Mouse (Mus musculus): ENCODE results near the gene 1700025B11Rik. TPM values are rescaled to one million over a fixed set of nuclear protein-coding genes. Genes with fewer than 3 reads are reported as not detected.
"Not testable (repeated sequence)": the region's sequence is repeated elsewhere in the genome, so short reads cannot be mapped to it uniquely, and the experiment has no call there.

The 1700025B11Rik gene
- not detected for total RNA-seq (2021)
- long read RNA-seq, experiment 1: 0 reads
- long read RNA-seq, experiment 2: 0 reads

- no peak for DNase-seq (ENCODE audit: low spot score in 2 of 2)
Measured at GRCm38 (mm10) chr15:77561792-77562191, at the start of gene 1700025B11Rik. Gene 1700025B11Rik, minus strand, starts transcription at chr15:77561892.

GRCm38 (mm10) chr15:77606069-77606468 is 44.4 kb upstream of the 1700025B11Rik start:
- no peak for DNase-seq (ENCODE audit: low spot score in 2 of 2)

GRCm38 (mm10) chr15:77598958-77599357 is 37.3 kb upstream of the 1700025B11Rik start, which contains the start of gene Gm36245:
Gene Gm36245, plus strand, starts transcription at chr15:77599258.
- DNase-seq (ENCODE audit: low spot score in 2 of 2): no peak

GRCm38 (mm10) chr15:77598429-77598828 is 36.7 kb upstream of the 1700025B11Rik start:
- DNase-seq (ENCODE audit: low spot score in 2 of 2): no peak

GRCm38 (mm10) chr15:77595961-77596360 is 34.3 kb upstream of the 1700025B11Rik start, which contains the start of gene Apol10b:
Gene Apol10b, minus strand, starts transcription at chr15:77596125.
- DNase-seq (ENCODE audit: low spot score in 2 of 2): no peak

GRCm38 (mm10) chr15:77593557-77593956 is 31.9 kb upstream of the 1700025B11Rik start:
- no peak for DNase-seq (ENCODE audit: low spot score in 2 of 2)

- DNase-seq (ENCODE audit: low spot score in 2 of 2): no peak
Measured at GRCm38 (mm10) chr15:77590881-77591280, 29.2 kb upstream of the 1700025B11Rik start.

- DNase-seq (ENCODE audit: low spot score in 2 of 2): no peak
Measured at GRCm38 (mm10) chr15:77588981-77589380, 27.3 kb upstream of the 1700025B11Rik start.

GRCm38 (mm10) chr15:77587026-77587425 is 25.3 kb upstream of the 1700025B11Rik start:
- no peak for DNase-seq (ENCODE audit: low spot score in 2 of 2)

- DNase-seq (ENCODE audit: low spot score in 2 of 2): peak in 1 of 2 experiments; percentile 36
Measured at GRCm38 (mm10) chr15:77581681-77582080, 20.0 kb upstream of the 1700025B11Rik start.

- no peak for DNase-seq (ENCODE audit: low spot score in 2 of 2)
Measured at GRCm38 (mm10) chr15:77579311-77579710, 17.6 kb upstream of the 1700025B11Rik start.

- DNase-seq (ENCODE audit: low spot score in 2 of 2): no peak
Measured at GRCm38 (mm10) chr15:77578801-77579200, 17.1 kb upstream of the 1700025B11Rik start.

- DNase-seq (ENCODE audit: low spot score in 2 of 2): no peak
Measured at GRCm38 (mm10) chr15:77563219-77563618, 1.5 kb upstream of the 1700025B11Rik start.

- not testable (repeated sequence) for DNase-seq (ENCODE audit: low spot score in 2 of 2)
Measured at GRCm38 (mm10) chr15:77539221-77539620, 22.5 kb downstream of the 1700025B11Rik start.

GRCm38 (mm10) chr15:77533216-77533615 is 28.5 kb downstream of the 1700025B11Rik start, which contains the start of gene Apol7c:
Gene Apol7c, minus strand, starts transcription at chr15:77533316.
- DNase-seq (ENCODE audit: low spot score in 2 of 2): no peak

- DNase-seq (ENCODE audit: low spot score in 2 of 2): peak; percentile 30 to 56
Measured at GRCm38 (mm10) chr15:77523186-77523843, 38.4 kb downstream of the 1700025B11Rik start.

- DNase-seq (ENCODE audit: low spot score in 2 of 2): not testable (repeated sequence)
Measured at GRCm38 (mm10) chr15:77520596-77520995, 41.1 kb downstream of the 1700025B11Rik start.

Other genes starting within 250 kb of the 1700025B11Rik start
- under 1 TPM; 0.69 to 0.86 TPM for gene Apol7a, start 162.8 kb downstream of the 1700025B11Rik start, total RNA-seq (2021)
- not detected for gene Apol9a, start 150.8 kb downstream of the 1700025B11Rik start, total RNA-seq (2021)
- under 1 TPM; 0.18 to 0.42 TPM for gene Apol7b, start 114.4 kb downstream of the 1700025B11Rik start, total RNA-seq (2021)
- gene Apol10a, start 84.8 kb downstream of the 1700025B11Rik start, total RNA-seq (2021): not detected
- not detected for gene Apol11a, start 53.6 kb downstream of the 1700025B11Rik start, total RNA-seq (2021)
- not detected for gene Apol7c, start 28.6 kb downstream of the 1700025B11Rik start, total RNA-seq (2021)
- gene Apol10b, start 34.2 kb upstream of the 1700025B11Rik start, total RNA-seq (2021): under 1 TPM; 0.18 to 0.20 TPM
- gene Gm36245, start 37.4 kb upstream of the 1700025B11Rik start, total RNA-seq (2021): not detected
- gene Apol11b, start 81.4 kb upstream of the 1700025B11Rik start, total RNA-seq (2021): not detected
- gene Apol7e, start 137.0 kb upstream of the 1700025B11Rik start, total RNA-seq (2021): under 1 TPM in 1 of 2 experiments, not detected in 1; 0.20 TPM
- not detected for gene Apol9b, start 167.1 kb upstream of the 1700025B11Rik start, total RNA-seq (2021)
- under 1 TPM in 1 of 2 experiments, not detected in 1; 0.21 TPM for gene Apol8, start 195.1 kb upstream of the 1700025B11Rik start, total RNA-seq (2021)